Mouse (Mus musculus) brain, embryonic 18.5 days (tissue): ENCODE measurements around the gene Kctd5.

ENCODE experiments used
- DNase-seq: peaks from one replicate; pipeline ENCODE4 v3.0.0-alpha.2; 2012; ENCODE audit warnings: low read depth, low spot score

Kctd5 gene

DNA sequence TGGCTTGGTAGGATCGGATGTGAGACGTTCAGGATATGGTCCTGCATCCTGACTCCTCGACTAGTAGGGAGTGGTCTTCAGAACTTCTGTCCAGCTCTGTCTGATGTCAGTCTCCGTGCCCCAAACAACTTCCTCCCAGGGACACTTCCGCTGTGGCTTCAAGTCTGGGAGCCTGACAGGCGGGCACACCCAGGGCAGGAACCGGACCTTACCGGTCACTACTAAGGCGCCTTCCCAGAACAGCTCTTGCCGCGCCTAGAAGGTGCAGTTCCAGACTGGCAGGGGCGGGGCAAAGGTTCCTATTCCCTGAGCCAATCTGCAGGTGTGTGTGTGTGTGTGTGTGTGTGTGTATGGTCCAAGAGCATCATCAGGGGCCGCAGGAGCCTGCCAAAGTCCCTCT, 35.9 kb downstream of the Kctd5 start:
- no peak for DNase-seq

DNA sequence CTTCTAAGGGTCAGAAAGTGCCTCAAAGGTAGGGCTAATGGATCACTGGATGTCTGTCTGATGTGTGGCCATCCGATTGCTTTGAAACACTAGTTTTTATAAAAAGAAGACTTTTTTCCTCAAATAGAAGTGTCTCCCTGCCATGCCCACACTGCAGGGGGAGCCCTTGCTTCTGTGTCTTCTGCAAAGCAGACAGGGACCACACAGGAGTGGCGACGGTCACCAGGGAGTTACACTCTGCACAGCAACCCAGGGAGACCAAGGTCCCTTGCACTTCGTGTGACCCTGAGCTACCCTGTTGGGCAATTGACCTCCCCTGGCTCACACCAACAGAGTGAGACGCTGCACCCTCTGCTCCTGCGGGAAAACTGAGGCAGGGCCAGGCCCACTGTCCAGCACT, 36.3 kb downstream of the Kctd5 start:
- no peak for DNase-seq

DNA sequence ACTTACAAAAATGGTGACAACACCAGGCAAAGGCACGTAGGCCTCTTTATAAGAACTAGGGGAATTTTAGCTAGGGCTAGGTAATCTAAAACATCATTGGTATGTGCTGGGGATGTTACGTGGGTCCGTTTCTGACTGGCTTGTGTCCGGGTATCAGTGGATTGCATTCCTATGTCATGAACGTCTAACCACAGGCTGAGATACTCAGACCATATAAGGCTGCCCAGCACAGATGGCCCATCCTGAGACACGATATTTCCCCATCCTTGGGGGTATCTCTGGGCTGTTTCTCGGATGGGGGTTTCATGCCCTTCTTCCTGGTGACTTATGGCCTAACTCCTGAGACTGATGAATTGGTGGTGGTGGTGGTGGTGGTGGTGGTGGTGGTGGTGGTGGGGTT, 38.2 kb downstream of the Kctd5 start:
- DNase-seq: no peak

DNA sequence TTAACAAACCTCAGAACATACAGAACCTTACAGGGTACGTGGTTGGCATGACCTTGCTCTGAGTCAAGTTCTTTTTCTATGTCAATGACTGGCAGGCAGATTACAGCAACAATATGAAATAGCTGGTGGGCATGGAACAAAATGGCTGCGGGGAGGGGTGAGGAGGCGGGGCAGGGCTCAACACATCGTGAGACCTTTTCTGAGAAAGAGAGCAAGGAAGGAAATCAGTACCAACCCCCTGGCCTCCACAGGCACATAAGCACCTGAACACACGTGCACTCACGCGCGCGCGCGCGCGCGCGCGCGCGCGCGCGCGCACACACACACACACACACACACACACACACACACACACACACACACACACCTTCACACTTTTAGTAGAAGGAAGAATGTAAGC, 42.7 kb downstream of the Kctd5 start:
- no peak for DNase-seq

DNA sequence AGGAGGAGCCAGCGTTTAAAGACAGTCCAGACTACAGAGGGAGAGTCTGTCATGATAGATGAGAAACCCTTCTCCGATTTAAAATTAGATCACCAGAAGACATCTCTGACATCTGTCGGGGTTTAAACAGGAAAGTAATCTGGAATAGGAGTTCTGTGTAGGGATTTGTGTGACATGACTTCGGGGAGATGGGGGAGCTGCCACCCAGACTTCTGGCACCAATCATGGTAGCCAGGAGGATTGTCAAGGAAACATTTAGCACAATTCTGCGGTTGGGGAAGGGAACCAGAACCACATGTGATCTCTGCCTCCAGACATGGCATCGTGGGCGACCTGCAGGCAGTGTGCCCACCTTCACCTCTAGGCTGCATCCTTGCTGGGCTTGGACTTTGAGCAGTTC, 43.8 kb downstream of the Kctd5 start:
- no peak for DNase-seq

DNA sequence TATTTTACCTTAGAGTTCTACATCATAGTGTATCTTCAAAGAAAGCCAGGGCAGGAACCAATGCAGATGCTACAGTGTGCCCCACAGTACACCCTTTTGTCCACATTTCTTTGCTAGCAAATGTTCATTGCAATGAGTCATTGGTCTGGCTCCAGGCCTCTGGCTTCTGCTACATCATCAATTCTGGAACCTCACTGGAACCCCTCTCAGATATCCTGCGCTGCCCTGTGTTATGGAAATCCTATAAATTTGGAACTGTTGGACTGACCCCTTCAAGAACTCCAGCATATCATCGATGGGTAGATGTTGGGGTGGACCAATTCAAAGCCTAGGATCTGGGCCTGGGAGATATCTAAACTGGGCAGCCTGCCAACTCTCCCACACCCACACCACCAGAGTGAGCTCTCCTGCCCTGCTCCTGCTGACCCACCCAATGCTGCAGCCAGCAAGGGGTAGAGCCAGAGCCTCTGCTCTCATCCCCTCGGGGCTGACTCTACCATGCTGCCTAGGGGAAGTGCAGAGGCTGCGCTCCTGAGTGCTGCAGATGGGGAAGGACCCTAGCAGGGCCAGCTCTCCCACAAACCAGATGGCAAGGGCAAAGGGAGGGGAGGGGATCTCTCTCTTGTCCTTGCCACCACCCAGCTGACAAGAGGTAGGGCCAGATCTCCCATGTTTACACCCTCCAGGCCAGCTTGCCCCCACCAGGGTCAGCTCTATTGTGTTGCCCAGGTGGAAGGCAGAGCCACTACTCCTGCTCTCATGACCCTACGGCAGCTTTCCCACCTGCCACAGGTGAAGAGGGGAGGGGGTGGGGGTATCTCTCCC, 51.7 kb downstream of the Kctd5 start:
- no peak for DNase-seq

DNA sequence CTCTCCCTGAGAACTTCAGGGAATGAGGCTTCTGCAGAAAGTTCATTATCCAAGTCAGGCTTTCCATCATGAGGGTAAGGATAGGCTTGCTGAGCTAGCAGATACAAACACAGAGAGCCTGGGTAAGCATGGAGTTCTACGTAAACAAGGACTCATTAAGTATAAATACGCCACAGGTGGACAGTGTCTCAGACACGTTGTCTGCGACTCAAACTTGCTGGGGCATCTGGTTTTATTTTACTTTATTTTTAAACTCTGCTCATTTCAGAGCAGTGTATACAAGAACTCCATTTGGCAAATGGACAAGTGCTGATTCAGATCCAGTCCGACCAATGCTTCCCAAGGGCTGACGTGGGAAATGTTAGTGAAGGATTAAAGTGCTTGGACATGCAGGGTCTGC, 52.6 kb downstream of the Kctd5 start:
- no peak for DNase-seq

DNA sequence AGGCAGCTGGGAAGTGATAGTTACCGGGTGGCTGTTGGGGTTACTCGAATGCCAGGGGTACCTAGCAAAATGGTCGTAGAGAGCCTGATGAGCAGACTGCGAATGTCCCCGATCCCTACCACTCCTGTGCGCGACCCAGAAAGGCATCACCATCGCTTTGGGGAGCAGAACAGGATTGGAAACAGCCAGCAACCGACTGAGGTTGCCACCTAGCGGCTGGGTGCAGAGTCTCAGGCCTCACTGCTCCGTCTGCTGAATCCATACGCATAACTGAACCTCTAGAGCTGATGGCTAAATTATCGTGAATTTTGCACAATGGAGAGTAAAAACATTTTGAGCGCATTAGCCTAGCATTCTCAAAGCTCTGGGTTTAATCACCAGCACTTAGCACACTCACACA, 57.6 kb downstream of the Kctd5 start:
- no peak for DNase-seq

DNA sequence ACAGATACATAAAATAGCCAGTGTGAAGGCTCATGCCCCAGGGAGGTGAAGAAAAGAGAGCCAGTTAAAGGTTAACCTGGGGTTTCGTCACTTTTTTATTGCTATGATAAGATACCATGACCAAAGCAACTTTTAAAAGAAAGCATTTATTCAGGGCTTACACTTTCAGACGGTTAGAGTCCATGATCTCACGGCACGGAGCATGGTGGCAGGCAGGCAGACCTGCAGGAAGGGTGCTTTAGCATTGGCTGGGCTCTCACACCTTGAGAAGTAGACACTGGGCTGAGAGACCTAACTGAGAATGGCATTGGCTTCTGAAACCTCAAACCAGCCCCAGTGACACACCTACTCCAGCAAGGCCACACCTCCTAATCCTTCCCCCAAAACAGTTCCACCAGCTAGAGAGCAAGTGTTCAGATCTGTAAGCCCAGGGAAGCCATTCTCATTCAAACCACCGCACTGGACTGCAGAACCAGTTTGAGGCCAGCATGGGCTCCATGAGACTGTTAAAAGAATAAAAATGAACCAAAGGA, 58.8 kb downstream of the Kctd5 start:
- no peak for DNase-seq

DNA sequence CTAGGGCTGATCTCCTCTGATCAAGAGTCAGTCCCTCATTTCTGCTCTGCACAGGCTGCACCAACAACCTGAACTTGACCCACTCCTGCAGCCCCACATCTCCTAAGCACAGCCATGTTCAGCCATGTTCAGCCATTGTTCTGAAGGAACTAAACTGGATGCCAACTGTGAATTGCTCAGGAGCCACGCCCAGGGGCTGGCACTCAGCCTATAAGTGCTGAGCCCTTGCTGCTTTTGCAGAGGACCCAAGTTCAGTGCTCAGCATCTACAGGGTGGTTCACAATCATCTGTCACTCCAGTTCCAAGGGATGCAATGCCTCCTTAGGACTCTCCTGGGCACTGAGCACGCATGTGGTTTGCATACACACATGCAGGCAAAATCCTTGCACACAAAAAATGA, 60.4 kb downstream of the Kctd5 start:
- no peak for DNase-seq

DNA sequence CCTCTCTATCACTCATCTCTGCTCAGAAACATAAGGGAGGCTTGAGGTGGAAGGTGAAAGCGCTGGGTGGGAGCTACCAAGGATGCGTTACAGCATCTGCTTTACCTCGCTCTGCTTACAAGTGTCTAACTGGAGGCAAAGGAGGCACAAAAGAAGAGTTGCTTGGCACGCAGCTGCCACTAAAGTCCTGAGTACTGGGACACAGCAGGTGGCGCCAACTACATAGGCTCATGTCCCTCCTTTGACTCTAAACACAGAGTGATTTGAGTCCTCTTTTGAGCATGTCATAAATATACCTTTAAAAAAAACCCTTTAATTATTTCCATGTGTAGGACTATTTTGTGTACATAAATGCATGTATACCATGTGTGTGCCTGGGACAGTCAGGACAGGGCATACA, 63.7 kb downstream of the Kctd5 start:
- no peak for DNase-seq

DNA sequence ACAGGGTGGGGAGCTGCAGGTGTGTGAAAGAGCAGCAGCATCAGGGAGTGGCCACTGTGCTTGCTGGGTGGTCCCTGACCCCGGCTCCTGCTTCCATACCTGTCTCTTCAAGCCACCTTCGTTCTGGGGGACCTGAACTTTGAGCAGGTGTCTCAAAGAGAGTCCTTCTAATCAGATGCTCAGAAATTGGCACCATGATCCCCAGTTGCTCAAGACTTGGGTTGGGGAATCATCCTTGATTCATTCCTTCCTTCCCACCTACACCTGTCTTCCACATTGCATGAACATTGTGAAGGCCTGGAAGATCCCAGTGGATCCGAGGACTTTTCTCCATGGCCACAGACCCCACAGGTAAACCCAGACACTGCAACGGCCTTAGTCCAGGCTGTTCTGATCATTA, 65.2 kb downstream of the Kctd5 start:
- DNase-seq: no peak

DNA sequence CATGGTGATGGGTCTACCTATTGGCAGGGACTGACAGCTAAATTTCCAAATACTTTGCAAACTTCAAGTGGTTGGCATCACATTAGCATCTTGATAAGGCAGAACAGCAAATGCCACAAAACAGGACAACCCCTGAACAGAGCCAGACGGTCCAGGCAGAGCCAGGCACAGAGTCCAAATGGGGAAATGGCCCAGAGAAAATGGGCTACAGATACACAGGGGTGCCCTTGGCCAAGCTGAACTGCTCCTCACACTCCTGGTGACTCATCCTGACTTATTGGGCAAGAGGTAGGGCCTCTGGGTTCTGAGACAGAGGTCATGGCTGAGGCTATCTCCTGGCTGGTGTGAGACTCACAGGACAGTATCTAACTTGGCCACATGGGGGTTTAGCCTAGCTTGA, 65.9 kb downstream of the Kctd5 start:
- no peak for DNase-seq

DNA sequence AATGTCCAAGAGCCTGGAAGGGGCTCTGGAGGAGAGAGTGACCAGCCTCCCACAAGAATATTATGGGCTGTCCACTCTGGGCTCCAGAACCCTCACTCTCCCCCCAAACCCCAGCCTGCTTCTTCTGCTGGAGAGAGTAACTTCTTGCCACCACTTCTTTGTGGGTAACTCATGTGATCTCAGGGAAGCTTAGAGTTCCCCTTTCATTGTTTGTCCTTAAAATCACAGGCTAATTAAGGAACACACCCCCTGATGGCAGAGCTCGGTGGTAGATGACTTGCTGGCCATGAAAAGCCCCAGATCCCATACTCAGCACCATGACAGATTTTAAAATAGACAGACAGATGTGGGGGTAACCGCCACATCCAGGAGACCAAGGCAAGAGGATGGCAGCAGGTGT, 66.4 kb downstream of the Kctd5 start:
- no peak for DNase-seq

DNA sequence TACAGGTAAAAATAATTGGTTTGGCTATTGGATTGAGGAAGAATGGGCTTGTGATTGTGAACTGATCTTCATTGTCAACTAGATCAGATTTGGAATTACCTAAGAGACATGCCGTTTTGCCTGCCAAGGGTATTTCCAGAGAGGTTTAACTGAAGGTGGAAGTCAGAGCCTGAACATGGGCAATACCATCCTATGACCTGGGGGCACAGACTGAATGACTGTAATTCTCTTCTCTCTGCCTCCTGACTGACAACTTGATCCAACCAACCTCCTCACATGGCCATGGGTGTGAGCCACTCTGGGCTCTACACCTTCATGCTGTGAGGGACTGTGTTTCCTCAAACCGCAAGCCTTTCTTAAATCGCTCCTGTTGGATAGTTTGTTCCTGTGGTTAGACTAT, 68.2 kb downstream of the Kctd5 start:
- DNase-seq: no peak

DNA sequence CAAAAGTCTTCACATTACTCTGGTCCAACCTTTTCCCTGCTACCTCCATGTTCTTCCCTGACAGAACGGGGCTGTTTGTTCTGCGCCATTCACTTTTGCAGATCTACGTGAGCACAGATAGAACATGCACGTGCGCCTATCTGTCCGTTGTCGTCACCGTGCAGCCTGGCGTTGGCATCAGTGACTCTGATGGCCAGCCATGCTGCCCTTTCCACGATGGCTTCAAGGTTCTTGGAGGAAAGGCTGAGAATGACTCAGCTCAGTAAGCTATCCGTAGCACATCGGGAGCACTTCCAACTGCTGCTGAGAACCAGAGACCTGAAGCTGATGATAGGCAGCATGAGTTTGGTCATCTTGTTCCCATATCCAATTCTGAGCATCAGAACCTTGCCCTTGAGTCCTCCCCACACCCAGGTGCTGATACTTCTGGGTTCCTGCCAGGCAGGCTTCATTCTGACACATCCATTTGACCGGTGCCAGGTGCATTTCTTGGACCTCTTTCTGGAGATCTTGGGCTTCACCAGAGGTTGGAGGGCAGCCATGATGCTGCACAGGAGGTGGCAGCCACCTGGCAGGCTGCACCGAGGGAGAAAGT, 69.1 kb downstream of the Kctd5 start:
- no peak for DNase-seq

DNA sequence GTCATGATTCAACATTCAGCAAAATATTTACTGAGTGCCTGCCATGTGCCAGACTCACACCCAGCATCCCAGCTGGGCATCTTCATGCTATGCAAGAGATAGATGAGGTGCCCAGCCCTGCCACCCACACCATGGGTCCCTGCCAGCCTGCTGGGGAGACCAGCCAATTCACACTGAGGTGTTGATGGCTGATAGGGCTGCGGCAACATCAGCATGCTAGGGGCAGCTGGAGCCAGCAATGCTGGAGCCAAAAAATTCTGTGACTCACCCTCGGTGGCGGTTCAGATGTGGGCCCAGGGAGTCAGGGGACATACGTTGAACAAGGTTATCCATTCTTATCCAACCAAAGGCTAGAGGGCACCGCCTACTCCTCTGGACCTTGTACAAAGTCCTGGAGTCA, 72.9 kb downstream of the Kctd5 start:
- DNase-seq: no peak

DNA sequence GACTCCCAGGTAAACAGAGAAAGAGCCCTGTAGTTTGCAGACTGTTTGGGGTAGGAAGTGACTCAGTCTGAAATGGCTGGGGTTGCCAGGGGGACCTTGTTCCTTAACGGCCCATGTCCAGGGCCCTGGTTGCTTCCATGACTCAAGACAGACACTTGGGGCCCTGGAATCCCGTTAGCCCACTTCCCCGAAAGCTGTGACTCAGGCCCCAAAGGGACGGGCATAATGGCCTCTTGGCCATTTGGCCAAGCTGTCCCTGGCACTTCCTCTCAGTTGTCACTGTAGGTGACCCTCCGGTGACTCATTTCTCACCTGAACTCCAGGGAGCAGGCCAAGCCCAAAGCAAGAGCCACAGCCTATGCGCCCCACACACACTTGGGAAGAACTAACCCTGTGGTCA, 74.9 kb downstream of the Kctd5 start:
- no peak for DNase-seq

DNA sequence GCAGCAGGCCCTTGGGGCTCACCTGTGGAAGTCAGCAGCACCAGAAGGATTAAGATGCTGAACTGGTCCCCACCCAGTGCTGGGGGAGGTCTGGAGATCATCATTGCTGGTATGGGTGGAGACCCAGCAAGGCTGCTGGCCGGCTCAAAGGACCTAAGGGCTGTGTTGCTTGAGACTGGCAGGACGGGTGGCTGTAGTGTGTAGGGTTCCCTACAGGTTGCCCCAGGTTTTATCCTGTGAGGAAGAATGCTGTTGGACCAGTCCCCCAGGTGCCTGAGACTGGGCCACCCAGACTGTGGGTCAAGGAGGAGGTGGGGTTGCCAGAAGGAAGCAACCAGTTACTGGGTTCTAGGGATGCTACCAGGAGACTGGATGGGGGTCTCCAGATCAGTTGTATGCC, 75.4 kb downstream of the Kctd5 start, which contains the start of gene Prss22:
Gene Prss22 (minus strand): TSS at position 200 of the 400 bp plus-strand sequence.
- no peak for DNase-seq
